ENCODE assay signal across 18 mouse cellular contexts in the genomic region with DNA sequence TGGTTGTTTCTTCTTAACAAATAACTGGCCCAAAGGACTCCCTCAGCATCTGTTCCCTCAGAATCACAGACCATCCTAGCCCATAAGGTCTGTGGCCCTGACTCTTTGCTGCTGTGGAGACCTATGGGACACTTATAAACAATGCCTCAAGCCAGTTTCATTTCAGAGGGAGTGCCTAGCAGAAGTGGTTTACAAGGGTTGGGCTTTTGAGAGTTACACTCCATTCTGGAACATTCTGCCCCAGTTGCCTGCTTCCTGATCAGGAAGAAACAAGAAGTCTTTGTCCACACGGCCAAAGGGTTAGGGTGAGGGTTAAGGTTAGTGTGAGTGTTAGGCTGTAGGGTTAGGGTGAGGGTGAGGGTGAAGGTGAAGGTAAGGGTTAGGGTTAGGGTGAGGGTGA.
"Had no signal": no experiment of that assay in that cellular context is flagged by ENCODE, and none has a peak within 500 bp of the region (broad histone marks: within the 10 kb centered on the region; RNA-seq: fewer than 3 reads in every experiment).

No protein-coding gene starts in this region.

- H3K4me2 ChIP-seq: limb, embryonic 13.5 days; liver, embryonic 12.5 days; liver, embryonic 15.5 days; midbrain, embryonic 12.5 days; neural tube, embryonic 13.5 days; stomach, embryonic 15.5 days had no signal

- H3K36me3 ChIP-seq: limb, embryonic 10.5 days; limb, embryonic 13.5 days; liver, embryonic 12.5 days; liver, embryonic 15.5 days; midbrain, embryonic 12.5 days; neural tube, embryonic 13.5 days; stomach, embryonic 15.5 days had no signal

- H3K9me3 ChIP-seq: limb, embryonic 10.5 days; limb, embryonic 13.5 days; liver, embryonic 12.5 days; liver, embryonic 15.5 days; midbrain, embryonic 12.5 days; neural tube, embryonic 13.5 days; stomach, embryonic 15.5 days had no signal

- H3K4me1 ChIP-seq: liver, embryonic 12.5 days; liver, embryonic 15.5 days had no signal

- H3K9ac ChIP-seq: limb, embryonic 13.5 days; liver, embryonic 12.5 days; liver, embryonic 15.5 days; midbrain, embryonic 12.5 days; neural tube, embryonic 13.5 days; stomach, embryonic 15.5 days had no signal

- H3K27ac ChIP-seq: limb, embryonic 10.5 days; limb, embryonic 13.5 days; liver, embryonic 12.5 days; liver, embryonic 15.5 days; midbrain, embryonic 12.5 days; neural tube, embryonic 13.5 days; stomach, embryonic 15.5 days had no signal

- H3K4me3 ChIP-seq: limb, embryonic 10.5 days; limb, embryonic 13.5 days; liver, embryonic 12.5 days; liver, embryonic 15.5 days; midbrain, embryonic 12.5 days; myocyte; neural tube, embryonic 13.5 days; stomach, embryonic 15.5 days had no signal

- H3K27me3 ChIP-seq: liver, embryonic 12.5 days; liver, embryonic 15.5 days; midbrain, embryonic 12.5 days; neural tube, embryonic 13.5 days; stomach, embryonic 15.5 days had no signal

- ATAC-seq: intestine, embryonic 16.5 days; liver, embryonic 12.5 days; midbrain, embryonic 16.5 days had no signal

- DNase-seq: kidney, adult 18-20 months; kidney, adult 9 months; kidney, postnatal 14 days; kidney, postnatal 4 days; liver; right cerebral cortex, postnatal 25 days; spleen, adult 18-20 months; thymus, postnatal 25 days had no signal
